Mouse (Mus musculus): ENCODE measurements around the gene Apba2.

Gene Apba2

GRCm38 (mm10) chr7:64586571-64586970 is 85.1 kb downstream of the Apba2 start:
- no peak for DNase-seq (ENCODE audit: low spot score)

DNA sequence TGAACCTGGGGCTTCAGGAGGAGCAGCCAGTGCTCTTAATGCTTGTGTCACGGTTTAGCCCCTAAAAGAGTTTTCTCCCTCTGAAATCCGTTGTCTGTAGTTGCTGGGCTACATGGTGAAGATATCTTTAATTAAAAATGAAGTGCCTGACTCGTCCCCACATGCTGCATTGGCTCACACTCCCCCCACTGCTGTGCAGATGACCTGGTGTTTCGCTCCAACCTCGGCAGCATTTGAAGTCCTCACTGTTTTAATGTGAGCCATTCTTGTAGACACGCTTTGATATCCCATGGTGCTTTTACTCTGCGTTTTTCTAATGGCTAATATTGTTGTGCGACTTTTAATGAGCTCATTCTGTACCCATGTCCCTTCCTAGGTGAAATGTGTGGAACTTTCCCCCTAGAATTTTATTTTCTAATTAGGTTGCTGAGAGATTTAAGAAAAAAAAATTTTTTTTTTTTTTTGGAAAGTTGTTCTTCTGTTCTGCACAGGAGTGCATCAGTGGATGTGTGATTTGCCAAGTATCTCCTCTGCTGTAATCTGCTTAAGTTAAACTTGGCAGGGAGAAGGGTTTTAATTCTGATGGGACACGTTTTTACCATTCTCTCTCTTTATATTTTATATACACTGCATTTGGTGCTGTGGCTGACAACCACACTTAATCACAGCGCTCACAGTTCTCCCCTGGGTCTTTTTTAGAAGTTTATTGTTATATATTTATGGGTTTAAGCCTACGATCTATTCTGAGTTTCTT is 87.3 kb downstream of the Apba2 start:
- DNase-seq (ENCODE audit: low spot score), result no peak

DNA sequence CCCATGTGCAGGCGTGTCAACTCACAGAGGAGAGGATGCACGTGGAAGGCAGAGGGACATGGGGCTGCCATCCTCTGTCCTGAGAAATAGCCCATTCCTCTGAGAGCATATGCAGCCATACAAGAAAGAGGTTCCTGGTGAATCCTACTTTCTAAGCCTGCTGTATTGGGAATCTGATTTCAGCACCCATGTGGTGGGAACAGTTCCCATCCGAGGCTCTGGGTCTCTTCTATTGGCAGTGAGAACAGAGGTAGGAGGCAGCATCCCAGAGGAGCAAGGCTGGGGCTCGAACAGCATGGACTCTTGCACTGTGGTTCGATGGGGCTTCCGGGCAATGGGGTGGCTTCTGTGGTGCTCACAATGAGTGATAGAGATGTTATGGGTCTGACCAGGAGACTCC is 93.8 kb downstream of the Apba2 start:
- no peak for DNase-seq (ENCODE audit: low spot score)

DNA sequence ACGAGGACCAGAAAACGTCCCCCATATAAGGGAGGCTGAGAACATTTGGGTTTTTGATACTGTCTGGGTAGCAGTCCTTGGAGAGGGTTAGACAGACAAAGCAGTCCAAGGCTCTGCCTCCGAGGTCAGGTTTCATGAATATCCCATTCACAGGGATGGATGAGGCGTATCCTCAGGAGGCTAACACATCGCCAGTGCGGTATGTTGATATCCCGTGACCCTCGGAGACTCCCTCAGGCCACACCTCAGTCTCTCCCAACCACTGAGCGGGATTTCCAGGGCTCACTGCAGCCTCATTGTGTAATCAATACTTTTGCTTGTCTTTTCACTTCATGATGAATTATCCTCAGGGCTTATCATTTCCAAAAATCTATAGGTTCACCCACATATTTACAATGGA is 95.1 kb downstream of the Apba2 start:
- no peak for DNase-seq (ENCODE audit: low spot score)

GRCm38 (mm10) chr7:64609866-64610265 is 108.4 kb downstream of the Apba2 start:
- DNase-seq (ENCODE audit: low spot score), result no peak

DNA sequence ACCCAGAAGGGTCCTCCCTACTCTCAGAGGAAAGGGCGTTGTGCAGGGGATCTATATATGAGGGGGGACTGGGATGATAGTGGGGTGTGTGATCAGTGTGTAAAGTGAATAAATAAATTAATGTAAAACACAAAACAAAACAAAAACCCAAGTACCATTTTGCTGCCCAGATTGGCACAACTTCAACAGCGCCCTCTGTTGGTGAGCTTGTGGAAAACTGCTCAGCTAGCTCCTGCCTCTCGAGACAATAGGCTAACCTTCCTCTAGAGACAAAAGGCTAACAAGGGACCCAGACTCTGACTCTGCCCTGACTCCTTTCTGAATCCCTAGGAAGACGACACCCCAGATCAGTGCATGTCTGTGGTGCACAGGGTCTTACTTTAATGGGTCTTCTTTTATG is 109.4 kb downstream of the Apba2 start:
- DNase-seq (ENCODE audit: low spot score), result peak; percentile 10

GRCm38 (mm10) chr7:64619261-64619660 is 117.8 kb downstream of the Apba2 start:
- no peak for DNase-seq (ENCODE audit: low spot score)

- no peak for DNase-seq (ENCODE audit: low spot score)
Measured at GRCm38 (mm10) chr7:64626494-64626893, 125.0 kb downstream of the Apba2 start.

DNA sequence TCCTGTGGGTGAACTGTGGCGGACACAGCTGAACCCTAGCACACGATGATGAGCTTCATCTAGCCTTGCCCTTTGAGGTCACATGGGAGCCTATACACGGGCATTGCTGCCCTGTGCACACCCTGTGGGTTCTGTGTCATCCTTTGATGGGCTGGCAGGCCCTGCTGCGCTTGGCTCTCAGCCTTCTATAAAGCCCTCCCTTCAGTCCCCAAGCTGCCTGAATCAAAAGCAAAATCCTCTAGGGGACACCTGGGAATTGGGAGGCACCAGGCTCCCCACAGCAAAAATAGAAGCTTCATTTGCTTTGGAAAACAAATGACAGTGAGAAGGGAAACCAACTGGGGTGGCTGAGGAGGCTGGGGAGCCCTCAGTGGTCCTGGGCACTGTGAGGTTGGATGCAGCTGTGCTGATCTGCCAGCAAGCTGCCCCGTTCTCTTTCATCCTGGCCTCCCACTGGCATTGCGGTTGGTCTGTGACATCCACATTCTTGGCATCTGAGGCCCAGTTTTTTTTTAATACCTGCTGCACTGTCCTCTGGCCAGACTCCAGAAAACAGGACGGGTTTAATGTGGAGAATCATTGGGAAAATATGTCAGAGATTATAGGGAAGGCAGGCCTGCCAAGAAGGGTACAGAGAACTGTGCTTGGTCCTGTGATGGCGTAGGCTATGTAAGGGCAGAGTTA is 126.6 kb downstream of the Apba2 start:
- DNase-seq (ENCODE audit: low spot score), result no peak

- no peak for DNase-seq (ENCODE audit: low spot score)
Measured at GRCm38 (mm10) chr7:64630697-64631096, 129.2 kb downstream of the Apba2 start.

GRCm38 (mm10) chr7:64631131-64631530 is 129.6 kb downstream of the Apba2 start:
- no peak for DNase-seq (ENCODE audit: low spot score)

DNA sequence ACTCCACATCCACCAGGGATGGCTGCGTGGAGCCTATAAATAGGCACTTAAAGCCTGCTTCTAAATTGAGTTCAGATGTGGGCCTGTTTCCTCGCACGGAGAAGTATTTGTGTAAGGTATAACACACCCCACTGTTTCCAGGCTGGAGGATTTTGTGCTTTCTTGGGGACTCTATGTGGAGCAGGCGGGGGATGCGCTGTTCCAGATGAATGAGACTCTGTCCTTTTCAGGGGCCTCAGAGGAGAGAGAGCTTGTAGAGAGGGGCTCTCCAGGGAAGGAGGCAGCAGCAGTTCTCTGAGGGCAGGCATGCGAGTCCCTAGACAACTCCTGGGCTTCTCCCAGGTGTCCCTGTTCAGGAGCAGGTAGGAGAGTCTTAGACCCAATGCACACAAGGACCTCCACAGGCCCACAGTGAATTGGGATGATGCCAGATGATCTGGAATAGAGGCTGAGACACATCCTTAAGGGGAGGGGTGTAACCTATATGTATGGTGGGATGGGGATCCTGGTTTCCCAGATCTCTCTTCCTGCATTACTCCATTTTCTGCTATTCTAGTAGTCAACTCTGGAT is 130.4 kb downstream of the Apba2 start:
- no peak for DNase-seq (ENCODE audit: low spot score)

GRCm38 (mm10) chr7:64633182-64633581 is 131.7 kb downstream of the Apba2 start:
- no peak for DNase-seq (ENCODE audit: low spot score)

- no peak for DNase-seq (ENCODE audit: low spot score)
Measured at GRCm38 (mm10) chr7:64633916-64634315, 132.4 kb downstream of the Apba2 start.

GRCm38 (mm10) chr7:64634482-64634881 is 133.0 kb downstream of the Apba2 start:
- no peak for DNase-seq (ENCODE audit: low spot score)

GRCm38 (mm10) chr7:64638922-64639321 is 137.4 kb downstream of the Apba2 start:
- no peak for DNase-seq (ENCODE audit: low spot score)

DNA sequence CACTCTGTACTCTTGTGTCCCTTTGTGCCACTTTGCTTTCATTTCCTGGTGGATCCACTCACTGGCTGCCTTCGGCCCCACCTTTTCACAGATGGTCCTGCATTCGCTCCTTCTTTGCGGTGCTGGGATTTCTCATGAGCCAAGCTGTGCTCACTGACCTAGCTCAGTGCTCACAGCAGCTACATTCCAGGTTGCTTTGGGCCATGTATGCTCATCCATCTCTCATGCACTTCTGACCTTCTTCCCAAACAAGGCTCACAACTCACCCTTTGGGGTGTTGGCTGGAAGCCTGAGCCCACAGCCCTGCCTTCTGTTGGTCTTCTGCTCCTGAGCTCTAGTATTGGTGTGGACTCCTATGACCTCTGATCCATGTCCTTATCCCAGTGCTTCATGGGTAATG is 139.1 kb downstream of the Apba2 start:
- no peak for DNase-seq (ENCODE audit: low spot score)

DNA sequence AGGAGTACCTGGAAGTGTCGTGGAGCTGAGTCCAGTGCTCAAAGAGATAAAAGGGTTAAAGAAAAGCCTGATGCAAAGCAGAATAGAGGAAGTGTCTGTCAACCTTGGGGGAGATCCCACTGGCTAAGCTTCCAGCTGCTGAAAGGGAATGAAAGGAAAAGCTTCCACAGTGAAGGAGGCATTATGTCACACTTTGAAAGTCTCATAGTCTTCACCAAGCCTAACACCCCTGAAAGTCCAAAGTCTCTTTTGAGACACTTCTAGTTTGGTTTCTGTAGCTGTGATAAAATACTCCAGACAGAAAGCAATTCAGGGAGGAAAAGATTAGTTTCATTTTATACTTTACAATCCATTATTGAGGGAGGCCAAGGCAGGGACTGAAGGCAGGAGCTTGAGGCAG is 141.4 kb downstream of the Apba2 start:
- DNase-seq (ENCODE audit: low spot score), result no peak

DNA sequence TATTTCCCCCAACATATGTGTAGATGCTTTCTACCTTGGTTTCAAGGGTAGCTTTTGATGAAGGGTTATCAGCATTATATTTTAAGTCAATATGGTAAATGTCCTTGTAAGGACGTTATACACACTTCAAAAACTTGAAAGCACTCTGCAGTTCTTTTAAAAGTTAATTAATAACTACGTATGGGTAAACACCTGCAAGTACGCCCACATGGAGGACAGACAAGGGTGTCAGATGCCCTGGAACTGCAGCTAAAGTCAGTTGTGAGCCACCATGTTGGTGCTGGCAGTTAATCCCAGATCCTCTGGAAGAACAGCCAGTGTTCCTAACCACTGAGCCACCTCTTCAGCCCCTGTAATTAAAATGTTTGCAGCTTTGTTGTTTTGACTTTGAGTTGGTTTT is 144.0 kb downstream of the Apba2 start:
- DNase-seq (ENCODE audit: low spot score), result no peak

GRCm38 (mm10) chr7:64646046-64646445 is 144.5 kb downstream of the Apba2 start:
- DNase-seq (ENCODE audit: low spot score), result no peak

GRCm38 (mm10) chr7:64648947-64649607 is 147.6 kb downstream of the Apba2 start:
- DNase-seq (ENCODE audit: low spot score), result no peak

DNA sequence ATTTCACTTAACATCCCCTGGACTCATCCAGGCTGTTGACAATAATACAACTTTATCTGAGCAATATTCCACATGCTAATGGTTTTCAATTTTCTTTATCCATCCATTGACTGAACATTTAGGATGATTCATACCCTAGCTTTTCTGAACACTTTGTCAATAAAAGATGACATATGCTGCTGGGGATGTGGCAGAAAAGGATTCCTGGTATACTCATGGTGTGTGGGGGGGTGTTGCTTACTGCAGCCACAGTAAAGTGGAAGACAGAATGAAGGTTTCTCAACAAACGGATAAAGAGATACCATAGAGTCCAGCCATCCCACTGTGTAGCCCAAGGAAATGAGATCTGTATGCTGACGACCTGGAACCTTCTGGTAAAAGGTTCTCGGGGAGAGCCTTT is 150.5 kb downstream of the Apba2 start:
- no peak for DNase-seq (ENCODE audit: low spot score)

DNA sequence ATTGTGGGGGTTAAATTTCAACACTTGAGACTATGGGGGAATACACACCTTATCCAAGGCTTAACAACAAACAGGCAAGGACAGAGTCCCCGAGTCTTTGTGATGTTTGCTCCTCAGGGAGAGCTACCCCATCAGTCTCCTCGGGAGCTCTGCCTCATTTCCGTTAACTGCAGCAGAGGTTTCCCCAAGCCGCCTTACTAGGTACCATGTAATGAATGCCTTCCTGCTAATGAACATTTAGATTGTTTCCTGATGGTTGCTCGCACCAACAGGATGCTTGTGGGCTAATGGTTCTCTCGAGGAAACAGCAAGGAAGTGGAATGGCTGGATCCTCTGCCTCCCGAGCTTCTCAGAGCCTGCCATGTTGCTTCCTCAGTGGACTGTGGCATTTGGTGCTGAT is 155.3 kb downstream of the Apba2 start:
- DNase-seq (ENCODE audit: low spot score), result no peak

Measured in urinary bladder, postnatal 14 days (tissue).